Mouse (Mus musculus) C2C12 (cell line): ENCODE data around the gene Frmd4b.

ENCODE experiments used
- CEBPB ChIP-seq: IDR thresholded peaks from one replicate; pipeline ENCODE4 v1.6.1; 2011; ENCODE audit warnings: low read depth, mild to moderate bottlenecking, control low read depth, moderate library complexity
- CTCF ChIP-seq: IDR thresholded peaks from one replicate; pipeline ENCODE4 v1.5.1; 2011; ENCODE audit not compliant: control insufficient read depth, insufficient read depth, insufficient read length
- MAX ChIP-seq: IDR thresholded peaks from one replicate; pipeline ENCODE4 v1.6.1; 2011; ENCODE audit warnings: mild to moderate bottlenecking, control low read depth
- MYOG ChIP-seq: IDR thresholded peaks from one replicate; pipeline ENCODE4 v1.6.1; 2011; ENCODE audit not compliant: control insufficient read depth, insufficient read length; ENCODE audit errors: extremely low read depth

DNA sequence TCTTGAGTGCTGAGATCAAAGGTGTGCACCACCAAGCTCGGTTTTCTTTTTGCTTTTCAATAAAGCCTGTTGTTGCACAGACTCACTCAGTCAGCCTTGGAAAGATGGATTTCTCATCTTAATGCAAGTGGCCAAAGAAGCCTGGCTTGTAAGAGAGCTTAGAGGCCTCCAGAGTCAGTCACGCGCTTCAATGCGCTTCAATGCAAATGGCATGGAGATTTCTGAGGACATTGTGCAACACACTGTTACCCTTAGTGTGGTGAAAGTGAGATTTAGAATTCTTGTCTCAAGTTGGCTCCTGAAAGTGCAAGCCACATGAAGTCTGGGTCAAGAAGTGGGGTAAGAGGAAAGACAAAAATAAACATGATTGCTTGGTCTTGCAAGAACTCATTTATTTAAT, 236.1 kb downstream of the Frmd4b start:
- no peak for TF ChIP-seq CTCF
- no peak for TF ChIP-seq MAX
- TF ChIP-seq CEBPB = no peak
- no peak for TF ChIP-seq MYOG
